Mouse (Mus musculus): ENCODE measurements around the gene Itpkb.

GRCm38 (mm10) chr1:180347907-180348306 lies 17.6 kb downstream of the Itpkb start:
- TF ChIP-seq CTCF (IDR thresholded peaks at IDR 0.05; ENCODE audit: control insufficient read depth, insufficient read depth, low read length) (no peak), POLR2A (IDR thresholded peaks at IDR 0.05; ENCODE audit: borderline replicate concordance, control insufficient read depth, low read depth, low read length) (no peak)
